Mouse (Mus musculus) forebrain, embryonic 13.5 days (tissue): ENCODE results near the gene Slco4a1. TPM values are rescaled to one million over a fixed set of nuclear protein-coding genes. Genes with fewer than 3 reads are reported as not detected.

ENCODE experiments used
- ATAC-seq: fragments of 200-750 bp; cut with Nextera tagmentation; 2 replicates; pipeline ENCODE4 v1.8.0; 2017
- H3K27ac ChIP-seq: fragments of 300-500 bp; sonication (generic); 2 replicates; pipeline ENCODE4 v1.5.1; 2015; ENCODE audit warnings: inconsistent platforms, mild to moderate bottlenecking, moderate library complexity
- H3K27me3 ChIP-seq: fragments of 300-500 bp; sonication (generic); 2 replicates; pipeline ENCODE4 v1.6.1; 2015; ENCODE audit warnings: mild to moderate bottlenecking, inconsistent platforms
- H3K36me3 ChIP-seq: fragments of 300-500 bp; sonication (generic); 2 replicates; pipeline ENCODE4 v1.6.1; 2015; ENCODE audit warnings: mild to moderate bottlenecking, inconsistent platforms; ENCODE audit not compliant: poor library complexity, severe bottlenecking
- H3K4me1 ChIP-seq: fragments of 300-500 bp; sonication (generic); 2 replicates; pipeline ENCODE4 v1.6.1; 2015; ENCODE audit warnings: inconsistent platforms
- H3K4me2 ChIP-seq: fragments of 300-500 bp; sonication (generic); 2 replicates; pipeline ENCODE4 v1.6.1; 2015; ENCODE audit warnings: inconsistent platforms, mild to moderate bottlenecking, moderate library complexity
- H3K4me3 ChIP-seq: fragments of 300-500 bp; sonication (generic); 2 replicates; pipeline ENCODE4 v1.5.1; 2015; ENCODE audit warnings: mild to moderate bottlenecking, inconsistent platforms
- H3K9ac ChIP-seq: fragments of 300-500 bp; sonication (generic); 2 replicates; pipeline ENCODE4 v1.6.1; 2015; ENCODE audit warnings: mild to moderate bottlenecking, inconsistent platforms
- H3K9me3 ChIP-seq: fragments of 300-500 bp; sonication (generic); replicated peaks from 2 replicates; pipeline ENCODE4 v1.6.1; 2016; ENCODE audit warnings: inconsistent platforms
- WGBS: fragments of 180-500 bp; shearing (Covaris S2); methylation state at CpG from one replicate; pipeline ENCODE4 v1.1.7; 2015; 5-methylcytosine and 5-hydroxymethylcytosine counted together
- polyA plus RNA-seq: library from polyadenylated mRNA; unstranded; fragments of >200 nt; fragmentation: Nextera tagmentation; extraction: Ambion mirVana; gene quantifications from 2 replicates; pipeline ENCODE4 v1.2.1, GENCODE M21; 2015

The Slco4a1 gene
- polyA plus RNA-seq, 1 experiment from 2014 or later = 1.1 TPM

DNA sequence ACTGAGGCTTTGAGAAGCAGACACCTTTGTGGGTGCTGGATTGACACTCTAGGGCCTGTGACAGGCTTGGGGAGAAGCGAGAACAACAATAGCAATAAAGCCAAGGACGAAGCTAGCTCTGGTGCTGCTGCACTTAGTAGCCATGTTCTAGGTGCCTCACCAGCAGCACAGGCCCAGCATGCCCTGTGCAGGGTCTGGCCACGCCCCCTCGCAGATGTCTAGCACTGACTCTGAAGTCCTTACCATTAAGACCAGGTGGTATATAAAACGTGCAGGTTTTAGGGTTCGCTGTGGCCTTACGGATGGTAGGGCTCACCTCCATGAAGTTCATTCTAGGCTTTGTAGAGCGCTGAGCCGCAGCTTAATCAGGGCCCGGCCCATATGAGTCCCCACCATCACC, 23.3 kb upstream of the Slco4a1 start:
- no peak for ATAC-seq
- Histone ChIP-seq H3K4me1 (peaks cover 9% of the 10 kb centered on the region; the same call in 1 of the 2 replicates), H3K27me3 (no peaks in the 10 kb centered on the region), H3K9me3 (no peaks in the 10 kb centered on the region), H3K27ac (no peak overlapping the region), H3K9ac (no peak overlapping the region), H3K36me3 (no peaks in the 10 kb centered on the region), H3K4me3 (no peak overlapping the region), H3K4me2 (no peak overlapping the region)
- 74% methylated on average over 10 of the region's 10 CpGs for WGBS

DNA sequence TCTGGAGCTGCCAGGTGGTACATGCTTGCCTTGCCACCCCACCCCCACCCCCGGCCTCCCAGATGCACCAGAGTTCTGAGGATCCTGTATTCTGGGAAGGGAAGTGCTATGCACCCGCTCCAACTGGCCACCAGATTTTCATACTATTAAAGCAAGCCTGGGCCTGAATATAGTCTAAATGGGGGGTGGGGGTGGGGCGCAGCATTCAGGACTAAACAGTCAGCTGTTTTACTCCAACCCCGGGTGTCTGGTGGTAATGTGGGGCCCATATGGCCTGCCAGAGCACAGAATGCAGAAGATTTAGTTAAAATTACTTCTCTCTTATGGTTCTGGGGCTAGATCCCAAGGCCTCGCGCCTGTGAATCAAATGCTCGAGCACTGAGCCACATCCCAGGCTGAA, 22.7 kb upstream of the Slco4a1 start:
- ATAC-seq = no peak
- Histone ChIP-seq H3K4me3 (no peak overlapping the region), H3K9ac (no peak overlapping the region; the same call in 1 of the 2 replicates), H3K27ac (no peak overlapping the region), H3K4me1 (peaks cover 8% of the 10 kb centered on the region; the same call in 1 of the 2 replicates), H3K27me3 (no peaks in the 10 kb centered on the region), H3K4me2 (no peak overlapping the region), H3K9me3 (no peaks in the 10 kb centered on the region), H3K36me3 (no peaks in the 10 kb centered on the region)
- WGBS = 75% methylated on average over 7 of the region's 7 CpGs

DNA sequence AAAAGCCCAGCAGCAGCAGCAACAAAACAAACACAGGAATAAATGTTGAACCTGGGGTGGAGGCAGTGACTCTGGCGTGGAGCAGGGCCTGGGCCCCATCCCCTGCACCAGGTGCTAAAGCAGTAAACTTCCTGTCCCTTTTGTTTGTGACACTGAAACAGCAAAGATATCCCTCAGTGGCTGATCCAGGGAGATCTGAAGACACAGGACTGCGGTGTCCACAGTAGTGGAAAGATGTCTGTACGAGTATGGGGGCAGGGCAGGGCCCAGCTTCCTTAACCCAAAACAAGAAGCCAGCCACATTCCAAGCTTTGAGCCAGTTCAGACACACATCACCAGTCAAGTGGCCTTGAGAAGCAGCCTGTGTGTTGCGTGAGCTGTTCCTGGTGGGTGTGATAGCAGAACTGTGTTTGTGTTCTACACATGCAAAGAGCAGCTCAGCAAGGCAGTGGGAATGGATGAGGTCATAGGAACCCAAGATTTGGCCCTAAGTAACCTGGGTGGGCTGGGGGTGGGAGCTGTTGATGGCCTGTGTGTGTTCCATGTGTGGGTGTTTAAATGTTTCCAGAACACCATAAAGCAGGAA, 20.6 kb upstream of the Slco4a1 start:
- no peak overlapping the region for H3K4me2 ChIP-seq

DNA sequence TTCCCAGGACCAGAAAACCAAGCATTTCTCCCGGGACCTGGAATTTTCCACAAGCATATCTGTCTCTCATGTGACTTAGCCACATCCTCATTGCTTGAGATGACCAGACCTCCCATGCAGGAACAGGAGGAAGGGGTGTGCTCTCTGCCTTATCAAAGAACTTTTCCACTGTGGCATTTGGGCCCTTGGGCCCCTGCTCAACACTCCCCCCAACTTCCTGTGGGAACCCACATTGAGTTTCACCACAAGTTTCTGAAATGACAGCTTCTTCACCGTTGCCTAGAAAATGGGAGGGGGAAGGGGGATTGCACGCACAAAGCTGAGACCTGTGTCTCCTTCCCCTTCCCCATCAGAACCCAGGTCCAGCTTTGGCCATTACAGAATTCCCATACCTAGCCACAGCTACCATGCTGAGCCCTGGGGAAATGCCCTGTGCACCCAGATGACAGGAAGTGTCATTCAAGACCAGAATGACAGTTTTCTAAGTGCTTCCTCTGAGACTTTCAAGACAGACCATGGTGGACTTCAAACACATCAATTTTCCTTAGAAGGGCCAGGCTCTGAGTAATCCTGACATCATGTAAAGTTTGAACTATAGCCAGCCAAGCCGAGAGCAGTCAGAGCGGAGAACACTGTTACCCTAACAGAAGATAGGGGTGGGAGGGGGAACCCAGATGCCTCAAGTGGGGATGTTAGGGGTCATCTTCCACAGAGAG, 18.7 kb upstream of the Slco4a1 start:
- H3K4me2 ChIP-seq = no peak overlapping the region
- H3K9me3 ChIP-seq = no peaks in the 10 kb centered on the region
- H3K36me3 ChIP-seq = no peaks in the 10 kb centered on the region
- H3K27ac ChIP-seq = no peak overlapping the region
- H3K4me1 ChIP-seq = peaks cover 15% of the 10 kb centered on the region
- 91% methylated on average over 5 of the region's 5 CpGs for WGBS
- no peak overlapping the region for H3K9ac ChIP-seq
- no peak overlapping the region for H3K4me3 ChIP-seq
- no peak for ATAC-seq
- H3K27me3 ChIP-seq = no peaks in the 10 kb centered on the region

More for the DNA sequence above, 20.6 kb upstream of the Slco4a1 start:
- Histone ChIP-seq H3K4me3 (no peak overlapping the region), H3K4me1 (peaks cover 2% of the 10 kb centered on the region), H3K9ac (no peak overlapping the region), H3K27ac (no peak overlapping the region), H3K36me3 (no peaks in the 10 kb centered on the region), H3K27me3 (no peaks in the 10 kb centered on the region), H3K9me3 (no peaks in the 10 kb centered on the region)
- no peak for ATAC-seq
- 72% methylated on average over 4 of the region's 4 CpGs for WGBS

DNA sequence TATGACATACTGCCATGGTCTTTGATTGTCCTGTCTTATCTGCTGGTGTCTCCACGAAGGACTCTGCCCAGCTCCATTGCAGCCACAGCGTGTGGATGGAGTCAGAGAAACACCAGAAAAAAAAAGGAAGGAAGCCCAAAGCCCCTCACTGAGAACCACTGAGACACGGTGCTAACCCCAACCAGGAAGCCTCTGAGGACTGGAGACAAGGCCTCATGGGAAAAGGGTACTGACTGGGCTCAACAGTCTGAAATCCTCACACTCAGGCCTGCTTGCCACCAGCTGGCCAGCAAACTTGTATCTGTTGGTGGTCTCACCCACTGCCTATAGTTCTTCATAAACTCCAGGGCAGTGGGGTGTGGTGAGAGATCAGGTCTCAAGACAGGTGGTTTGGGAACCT, 16.3 kb upstream of the Slco4a1 start:
- no peak for ATAC-seq
- H3K9me3 ChIP-seq = no peaks in the 10 kb centered on the region
- peaks cover 19% of the 10 kb centered on the region for H3K4me1 ChIP-seq
- H3K27ac ChIP-seq = no peak overlapping the region
- H3K4me3 ChIP-seq = no peak overlapping the region
- H3K27me3 ChIP-seq = no peaks in the 10 kb centered on the region
- H3K36me3 ChIP-seq = no peaks in the 10 kb centered on the region
- no peak overlapping the region for H3K9ac ChIP-seq
- WGBS = 78% methylated on average over 3 of the region's 3 CpGs
- H3K4me2 ChIP-seq = no peak overlapping the region

DNA sequence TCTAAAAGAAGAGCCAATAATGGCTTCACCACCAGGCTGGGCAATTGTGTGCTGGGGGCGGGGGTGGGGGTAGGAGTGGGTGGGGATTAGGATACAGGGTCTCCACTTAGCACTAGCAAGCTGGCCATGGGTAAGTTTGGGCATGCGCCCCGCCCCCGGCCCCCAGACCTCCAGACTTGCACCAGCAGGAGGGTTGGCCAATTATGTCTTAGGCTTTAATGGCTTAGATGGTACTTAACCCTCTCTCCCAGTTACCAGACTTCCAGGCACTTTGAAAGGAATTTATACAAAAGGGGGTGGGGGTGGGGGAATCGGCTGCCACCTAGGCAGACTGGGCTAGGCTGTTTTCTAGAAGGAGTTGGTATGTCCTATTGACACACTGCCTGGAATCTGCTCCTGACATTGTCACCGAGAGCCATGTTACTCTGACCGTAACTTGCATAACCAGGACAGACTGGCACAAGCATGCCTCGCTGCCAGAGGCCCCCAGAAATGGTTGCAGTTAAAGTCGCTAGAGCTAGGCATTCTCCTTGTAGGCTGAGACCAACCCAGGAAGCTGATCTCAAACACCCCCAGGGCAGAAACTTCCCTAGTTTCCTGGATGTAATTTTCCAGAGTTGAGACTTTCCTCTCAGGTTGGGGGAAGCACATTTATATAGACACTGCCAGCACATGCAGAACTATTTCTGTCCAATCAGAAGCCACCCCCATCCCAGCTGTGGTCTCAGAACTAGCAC, 15.3 kb upstream of the Slco4a1 start:
- Histone ChIP-seq H3K9ac (no peak overlapping the region), H3K4me3 (no peak overlapping the region), H3K27me3 (no peaks in the 10 kb centered on the region), H3K4me2 (no peak overlapping the region), H3K36me3 (no peaks in the 10 kb centered on the region), H3K4me1 (peaks cover 28% of the 10 kb centered on the region), H3K9me3 (no peaks in the 10 kb centered on the region), H3K27ac (no peak overlapping the region)
- ATAC-seq = no peak
- WGBS = 20% methylated on average over 9 of the region's 9 CpGs

DNA sequence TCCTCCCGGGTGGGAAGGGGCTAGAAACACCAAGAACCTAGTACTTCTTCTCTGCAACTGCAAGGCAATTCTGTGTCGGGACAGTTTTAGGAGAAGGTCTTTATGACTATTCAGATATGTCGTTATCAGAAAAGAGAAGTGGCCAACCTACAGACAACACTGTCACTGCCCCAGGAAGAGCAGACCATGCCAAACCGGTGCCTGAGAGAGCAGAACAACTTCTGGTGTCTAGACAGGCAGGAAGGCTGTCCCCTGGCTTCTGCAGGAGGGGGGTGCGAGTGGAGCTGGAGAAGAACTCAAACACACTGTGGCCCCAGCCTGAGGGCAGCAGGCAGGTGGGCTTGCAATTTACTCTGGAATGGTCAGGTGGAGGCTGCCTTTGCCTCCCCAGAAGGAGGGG, 14.0 kb upstream of the Slco4a1 start:
- H3K27me3 ChIP-seq = no peaks in the 10 kb centered on the region
- H3K9ac ChIP-seq = no peak overlapping the region
- WGBS = 81% methylated on average over 5 of the region's 5 CpGs
- no peak overlapping the region for H3K4me2 ChIP-seq
- H3K36me3 ChIP-seq = no peaks in the 10 kb centered on the region
- no peaks in the 10 kb centered on the region for H3K9me3 ChIP-seq
- H3K4me3 ChIP-seq = no peak overlapping the region
- ATAC-seq = no peak
- H3K27ac ChIP-seq = no peak overlapping the region
- peaks cover 33% of the 10 kb centered on the region for H3K4me1 ChIP-seq

DNA sequence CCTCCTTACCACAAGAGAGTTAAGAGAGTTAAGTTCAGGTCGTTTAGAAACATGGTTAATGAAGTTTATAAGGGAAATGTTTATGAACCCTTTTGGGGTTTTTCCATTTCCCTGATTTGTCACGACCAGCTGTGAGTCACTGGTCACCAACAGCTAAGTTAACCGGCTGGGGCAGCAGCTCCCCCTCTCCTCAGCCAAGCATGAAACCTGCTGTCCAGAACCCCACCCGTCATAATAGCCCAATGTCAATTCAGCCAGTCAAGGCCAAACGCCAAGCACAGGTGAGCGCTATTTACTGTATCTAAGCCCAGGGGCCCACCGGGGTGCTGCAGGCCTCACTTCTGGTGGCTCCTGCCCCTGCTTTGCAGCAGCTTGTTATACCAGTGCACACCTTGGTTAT, 12.2 kb upstream of the Slco4a1 start:
- Histone ChIP-seq H3K36me3 (no peaks in the 10 kb centered on the region), H3K4me3 (no peak overlapping the region), H3K4me1 (peaks cover 33% of the 10 kb centered on the region), H3K27ac (no peak overlapping the region), H3K4me2 (no peak overlapping the region), H3K9me3 (no peaks in the 10 kb centered on the region), H3K9ac (no peak overlapping the region), H3K27me3 (no peaks in the 10 kb centered on the region)
- WGBS = 69% methylated on average over 7 of the region's 7 CpGs
- no peak for ATAC-seq

DNA sequence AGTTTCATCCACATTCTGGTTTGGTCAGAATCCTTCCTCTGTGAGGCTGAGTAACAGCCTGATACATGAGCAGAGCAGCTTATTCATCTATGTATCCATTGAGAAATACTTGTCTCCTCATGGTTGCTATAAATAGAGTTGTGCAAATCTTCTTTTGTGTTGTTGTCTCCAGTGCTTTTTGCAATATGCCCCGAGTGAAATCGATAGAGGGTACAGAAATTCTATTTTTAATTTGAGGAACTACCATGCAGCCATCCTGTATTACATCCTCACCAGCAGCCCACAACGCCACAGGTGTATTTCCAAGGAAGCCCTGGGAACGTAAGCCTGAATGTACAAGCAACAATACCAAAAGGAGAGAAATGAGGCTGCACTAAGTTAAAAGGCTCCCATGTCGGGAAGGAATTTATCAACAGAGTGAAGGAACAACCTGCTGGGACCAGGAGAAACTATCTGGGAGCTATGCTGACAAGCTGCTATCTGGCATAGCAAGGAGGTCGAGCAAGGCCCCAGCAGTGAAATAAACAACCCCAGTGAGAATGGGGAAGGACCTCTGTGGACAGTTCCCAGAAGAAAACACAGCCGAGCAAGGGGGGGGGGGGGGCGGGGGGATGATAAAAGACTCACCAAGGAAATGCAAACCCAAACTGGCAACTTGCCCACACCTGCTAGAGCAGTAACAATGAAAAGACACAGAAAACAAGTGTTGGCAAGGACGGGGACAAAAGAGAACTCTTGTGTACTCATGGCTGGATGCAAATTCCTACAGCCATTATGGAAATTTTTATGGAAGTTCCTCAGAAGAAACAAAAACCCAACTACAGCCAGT, 10.9 kb upstream of the Slco4a1 start:
- no peak overlapping the region for H3K4me3 ChIP-seq
- no peak for ATAC-seq
- 39% methylated on average over 7 of the region's 9 CpGs for WGBS
- no peaks in the 10 kb centered on the region for H3K36me3 ChIP-seq
- H3K4me1 ChIP-seq = peaks cover 33% of the 10 kb centered on the region
- no peaks in the 10 kb centered on the region for H3K9me3 ChIP-seq
- no peak overlapping the region for H3K27ac ChIP-seq
- no peak overlapping the region for H3K9ac ChIP-seq
- no peak overlapping the region for H3K4me2 ChIP-seq
- H3K27me3 ChIP-seq = peaks cover 5% of the 10 kb centered on the region; the same call in 1 of the 2 replicates

DNA sequence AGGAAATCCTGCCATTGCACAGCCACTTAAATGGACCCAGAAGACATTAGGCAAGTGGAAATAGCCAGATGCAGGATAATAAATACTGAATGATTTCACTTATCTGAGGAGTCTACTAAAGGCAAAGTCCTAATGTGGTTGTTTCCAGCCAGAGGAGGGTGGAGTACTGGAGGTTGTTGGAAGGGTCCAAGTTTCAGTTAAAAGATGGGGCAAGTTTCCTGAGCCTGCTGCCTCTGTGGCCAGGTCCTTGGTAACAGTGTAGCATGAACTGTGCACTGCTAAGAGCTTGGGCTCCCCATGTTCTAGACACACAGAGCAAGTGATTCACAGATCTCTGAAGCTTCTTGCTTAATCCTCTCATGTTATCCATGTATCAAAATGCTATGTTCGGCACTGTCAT, 10.1 kb upstream of the Slco4a1 start:
- H3K9me3 ChIP-seq = no peaks in the 10 kb centered on the region
- ATAC-seq = no peak
- no peak overlapping the region for H3K9ac ChIP-seq
- WGBS = 97% methylated on average over 1 of the region's 1 CpGs
- H3K36me3 ChIP-seq = no peaks in the 10 kb centered on the region
- peaks cover 5% of the 10 kb centered on the region; the same call in 1 of the 2 replicates for H3K27me3 ChIP-seq
- no peak overlapping the region for H3K27ac ChIP-seq
- H3K4me1 ChIP-seq = peaks cover 26% of the 10 kb centered on the region
- no peak overlapping the region for H3K4me2 ChIP-seq
- no peak overlapping the region for H3K4me3 ChIP-seq

DNA sequence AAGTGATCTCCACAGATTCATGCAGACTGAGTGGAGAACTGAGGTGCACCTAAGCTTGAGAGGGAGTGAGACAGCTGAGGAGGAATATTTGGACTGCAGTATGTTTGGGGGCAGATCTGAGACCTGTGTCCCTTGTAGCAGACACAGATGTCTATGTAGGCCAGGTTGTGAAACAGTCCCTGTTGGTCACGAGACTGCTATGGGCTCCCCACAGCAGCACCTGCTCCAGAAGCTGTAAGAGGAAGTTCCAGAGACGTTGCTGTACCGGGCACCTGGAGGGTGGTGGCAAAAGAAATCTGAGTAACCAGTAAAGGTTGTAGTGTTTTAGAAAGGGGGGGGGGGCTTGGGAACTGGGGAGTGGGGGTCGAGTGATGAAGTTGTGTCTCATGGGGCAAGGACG, 7.0 kb upstream of the Slco4a1 start:
- H3K9me3 ChIP-seq = no peaks in the 10 kb centered on the region
- WGBS = 78% methylated on average over 5 of the region's 5 CpGs

DNA sequence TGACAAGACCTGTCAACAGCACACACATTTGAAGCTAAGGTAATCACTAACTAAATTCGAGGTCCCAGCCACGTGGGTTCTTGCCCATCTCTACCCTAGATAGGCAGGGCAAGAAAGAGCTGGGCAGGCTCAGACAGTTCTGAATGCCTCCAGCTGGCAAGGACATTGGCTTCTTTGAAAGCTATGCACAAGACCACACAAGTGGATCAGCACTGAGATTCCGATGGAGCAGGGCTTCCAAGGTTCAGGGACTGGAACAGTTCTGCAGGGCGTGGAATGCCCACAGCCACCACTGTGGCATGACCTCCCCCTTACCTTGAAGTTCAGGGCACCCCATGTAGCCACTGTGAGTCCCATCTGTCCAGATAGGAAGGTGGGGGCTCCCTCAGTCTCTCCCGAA, 5.5 kb upstream of the Slco4a1 start:
- Histone ChIP-seq H3K27ac (no peak overlapping the region), H3K9ac (no peak overlapping the region), H3K4me3 (no peak overlapping the region), H3K36me3 (no peaks in the 10 kb centered on the region), H3K27me3 (peaks cover 6% of the 10 kb centered on the region; the same call in 1 of the 2 replicates), H3K9me3 (no peaks in the 10 kb centered on the region), H3K4me1 (peaks cover 8% of the 10 kb centered on the region), H3K4me2 (no peak overlapping the region)
- 69% methylated on average over 5 of the region's 5 CpGs for WGBS
- ATAC-seq = no peak

More for the DNA sequence above, 7.0 kb upstream of the Slco4a1 start:
- peaks cover 5% of the 10 kb centered on the region; the same call in 1 of the 2 replicates for H3K27me3 ChIP-seq
- peaks cover 18% of the 10 kb centered on the region for H3K4me1 ChIP-seq
- no peak overlapping the region for H3K4me2 ChIP-seq
- H3K36me3 ChIP-seq = no peaks in the 10 kb centered on the region
- H3K27ac ChIP-seq = no peak overlapping the region
- no peak overlapping the region for H3K4me3 ChIP-seq
- H3K9ac ChIP-seq = no peak overlapping the region
- no peak for ATAC-seq
